Mouse (Mus musculus): Measurements from ENCODE around the gene Izumo1.

Gene Izumo1

DNA sequence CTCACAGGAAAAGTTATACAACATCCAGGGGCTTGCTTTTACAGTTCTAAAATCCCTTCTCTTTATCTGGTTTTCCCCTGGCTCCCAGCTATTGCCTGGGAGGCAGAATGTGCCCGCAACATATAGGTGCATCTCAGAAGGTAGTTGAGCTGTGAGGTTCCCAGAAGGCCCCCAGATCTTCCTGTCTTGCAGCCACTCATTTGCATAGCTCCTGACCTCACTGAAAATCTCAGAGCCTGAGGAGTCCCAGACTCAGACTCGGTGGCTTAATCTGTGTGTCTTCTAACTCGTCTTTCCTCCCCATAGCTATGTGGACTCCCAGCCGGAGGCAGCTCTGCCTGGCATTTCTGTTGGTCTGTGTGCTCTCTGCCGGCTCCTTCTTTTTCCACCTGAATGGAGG lies 3.3 kb upstream of the Izumo1 start:
- DNase-seq (ENCODE audit: low spot score in 2 of 2) = no peak

DNA sequence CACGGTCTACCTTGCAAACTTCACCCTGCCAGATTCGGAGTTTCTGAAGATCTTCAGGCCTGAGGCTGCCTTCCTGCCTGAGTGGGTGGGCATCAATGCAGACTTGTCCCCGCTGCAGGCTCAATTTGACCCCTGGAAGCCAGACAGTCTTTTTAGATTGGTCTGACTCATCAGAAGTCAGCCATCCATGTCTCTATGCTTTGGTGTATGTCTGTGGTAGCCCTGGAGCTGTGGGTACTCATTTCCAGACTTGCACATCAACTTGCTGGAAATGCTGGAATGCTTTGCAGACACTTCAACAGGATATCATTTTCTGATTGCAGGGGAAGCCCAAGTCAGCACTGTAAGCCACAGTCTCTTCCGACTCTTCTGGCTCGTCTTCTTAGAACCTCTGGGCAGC lies 2.0 kb upstream of the Izumo1 start:
- no peak for DNase-seq (ENCODE audit: low spot score in 2 of 2)

DNA sequence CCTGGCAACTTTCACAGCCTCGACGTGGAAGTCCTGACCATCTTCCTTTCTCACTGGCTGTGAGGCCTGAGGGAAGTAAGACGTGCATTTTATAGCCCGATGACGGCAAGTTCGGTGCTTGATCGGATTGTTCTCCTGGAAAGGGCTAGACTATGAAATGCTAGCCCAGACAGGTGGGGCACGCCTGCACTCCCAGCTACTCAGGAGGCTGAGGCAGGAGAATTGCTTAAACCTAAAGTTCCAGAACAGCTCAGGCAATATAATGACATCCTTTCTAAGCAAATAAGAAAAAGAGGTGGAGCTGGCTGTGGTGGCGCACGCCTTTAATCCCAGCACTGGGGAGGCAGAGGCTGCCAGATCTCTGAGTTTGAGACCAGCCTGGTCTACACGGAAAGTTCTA lies 1.9 kb downstream of the Izumo1 start:
- DNase-seq (ENCODE audit: low spot score in 2 of 2) = no peak

DNA sequence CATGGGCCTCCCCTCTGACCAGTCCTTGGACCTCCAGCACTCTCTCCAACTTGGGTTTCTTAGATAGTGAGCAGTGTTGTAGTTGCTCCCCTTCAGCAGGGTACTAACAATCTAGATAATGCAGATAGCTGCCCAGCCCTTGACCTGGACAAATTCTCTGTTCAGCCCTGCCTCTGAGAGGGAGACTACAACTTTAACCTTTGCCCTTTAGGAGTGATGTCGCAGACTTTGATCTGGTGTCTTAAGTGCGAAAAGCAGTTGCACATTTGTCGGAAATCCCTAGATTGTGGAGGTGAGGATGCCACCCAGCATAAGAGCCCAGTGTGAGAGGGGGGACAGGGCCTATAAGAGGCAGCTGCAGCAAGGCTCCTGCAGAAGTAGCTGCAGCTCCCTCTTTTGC lies 3.1 kb downstream of the Izumo1 start:
- DNase-seq (ENCODE audit: low spot score in 2 of 2) = no peak

DNA sequence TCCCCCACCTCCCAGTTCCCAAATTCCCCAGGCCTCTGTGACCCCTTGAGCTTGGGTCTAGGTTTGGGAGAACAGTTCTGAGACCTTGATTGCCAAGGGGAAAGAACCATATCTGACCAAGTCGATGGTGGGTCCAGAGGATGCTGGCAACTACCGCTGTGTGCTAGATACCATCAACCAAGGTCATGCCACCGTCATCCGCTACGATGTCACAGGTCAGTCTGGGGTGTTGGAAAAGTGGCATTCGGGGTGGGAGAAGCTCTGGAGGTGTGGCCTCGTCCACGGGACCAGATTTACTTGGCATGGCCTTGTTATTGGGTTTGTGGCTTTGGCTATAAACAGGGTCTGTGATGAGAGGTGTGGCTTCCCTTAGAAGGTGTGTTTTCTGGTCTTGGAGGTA lies 3.9 kb downstream of the Izumo1 start:
- DNase-seq (ENCODE audit: low spot score in 2 of 2) = no peak

DNA sequence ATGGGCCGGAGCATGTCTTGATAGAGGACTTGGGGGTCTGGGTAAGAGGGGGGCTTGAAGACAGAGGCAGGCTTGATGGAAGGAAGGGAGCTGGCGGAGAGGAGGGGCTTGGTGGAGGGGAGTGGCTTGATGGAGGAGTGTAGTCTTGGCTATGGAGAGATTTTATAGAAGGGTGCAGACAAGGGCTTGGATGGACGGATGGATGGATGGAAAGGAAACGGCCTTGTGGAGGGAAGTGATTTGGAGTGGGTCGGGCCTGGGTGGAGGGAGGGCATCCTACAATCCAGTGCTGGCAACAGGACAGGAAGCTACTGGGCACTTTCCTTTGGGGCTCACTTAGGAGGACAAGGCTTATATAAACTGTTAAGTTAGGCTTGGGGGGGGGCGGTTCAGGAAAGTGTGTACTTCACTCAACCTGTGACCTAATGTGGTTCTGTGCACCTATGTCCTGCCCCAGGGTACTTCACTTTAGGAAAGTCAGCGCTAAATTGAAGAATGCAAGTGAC lies 5.0 kb downstream of the Izumo1 start:
- no peak for DNase-seq (ENCODE audit: low spot score in 2 of 2)

DNA sequence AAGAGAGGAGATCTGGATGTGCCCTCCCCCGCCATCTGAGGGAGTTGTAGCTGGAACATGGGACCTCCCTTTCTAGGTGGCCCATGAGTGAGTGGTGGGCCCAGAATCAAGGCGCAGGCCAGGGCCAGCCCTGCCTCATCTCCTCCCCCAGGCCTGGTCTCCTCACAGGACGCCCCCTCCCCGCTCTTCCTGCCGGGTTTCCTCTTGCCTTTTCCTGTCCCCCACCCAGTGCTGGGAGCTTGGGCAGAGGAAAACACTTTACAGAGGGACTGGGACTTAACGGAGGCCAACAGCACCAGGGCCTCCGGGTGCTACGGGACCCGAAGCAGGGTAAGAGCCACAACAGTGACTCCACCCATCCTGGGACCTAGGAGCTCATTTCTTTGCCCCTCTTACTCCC lies 5.7 kb downstream of the Izumo1 start, which contains the start of gene Rasip1:
TSS of gene Rasip1 (plus strand) at position 228 of the 400 bp plus-strand sequence.
- no peak for DNase-seq (ENCODE audit: low spot score in 2 of 2)

DNA sequence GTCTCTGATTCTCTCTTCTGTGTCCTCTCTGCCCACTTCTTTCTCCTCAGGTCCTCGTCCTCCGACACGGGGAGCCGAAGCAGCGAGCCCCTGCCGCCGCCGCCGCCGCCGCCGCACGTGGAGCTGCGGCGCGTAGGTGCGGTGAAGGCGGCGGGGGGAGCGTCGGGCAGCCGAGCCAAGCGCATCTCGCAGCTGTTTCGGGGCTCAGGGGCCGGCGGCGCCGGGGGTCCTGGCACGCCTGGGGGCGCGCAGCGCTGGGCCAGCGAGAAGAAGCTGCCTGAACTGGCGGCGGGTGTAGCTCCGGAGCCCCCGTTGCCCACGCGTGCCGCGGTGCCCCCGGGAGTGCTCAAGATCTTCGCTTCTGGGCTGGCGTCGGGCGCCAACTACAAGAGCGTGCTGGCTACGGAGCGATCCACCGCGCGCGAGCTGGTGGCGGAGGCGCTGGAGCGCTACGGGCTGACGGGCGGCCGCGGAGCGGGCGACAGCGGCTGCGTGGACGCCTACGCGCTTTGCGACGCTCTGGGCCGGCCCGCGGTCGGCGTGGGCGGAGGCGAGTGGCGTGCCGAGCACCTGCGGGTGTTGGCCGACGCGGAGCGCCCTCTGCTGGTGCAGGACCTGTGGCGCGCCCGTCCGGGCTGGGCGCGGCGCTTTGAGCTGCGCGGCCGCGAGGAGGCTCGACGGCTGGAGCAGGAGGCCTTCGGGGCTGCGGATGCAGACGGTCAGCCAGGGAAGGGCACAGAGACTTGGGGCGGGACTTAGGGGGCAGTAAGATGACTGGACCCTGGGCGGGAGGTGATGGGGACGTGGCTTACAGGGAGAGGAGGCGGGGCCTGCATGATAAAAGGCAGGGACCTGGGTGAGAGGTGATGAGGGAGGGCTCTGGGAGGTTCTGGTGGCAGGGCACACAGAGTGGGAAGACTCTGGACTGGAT lies 7.0 kb downstream of the Izumo1 start:
- DNase-seq (ENCODE audit: low spot score in 2 of 2) = peak; percentile 86 to 88

DNA sequence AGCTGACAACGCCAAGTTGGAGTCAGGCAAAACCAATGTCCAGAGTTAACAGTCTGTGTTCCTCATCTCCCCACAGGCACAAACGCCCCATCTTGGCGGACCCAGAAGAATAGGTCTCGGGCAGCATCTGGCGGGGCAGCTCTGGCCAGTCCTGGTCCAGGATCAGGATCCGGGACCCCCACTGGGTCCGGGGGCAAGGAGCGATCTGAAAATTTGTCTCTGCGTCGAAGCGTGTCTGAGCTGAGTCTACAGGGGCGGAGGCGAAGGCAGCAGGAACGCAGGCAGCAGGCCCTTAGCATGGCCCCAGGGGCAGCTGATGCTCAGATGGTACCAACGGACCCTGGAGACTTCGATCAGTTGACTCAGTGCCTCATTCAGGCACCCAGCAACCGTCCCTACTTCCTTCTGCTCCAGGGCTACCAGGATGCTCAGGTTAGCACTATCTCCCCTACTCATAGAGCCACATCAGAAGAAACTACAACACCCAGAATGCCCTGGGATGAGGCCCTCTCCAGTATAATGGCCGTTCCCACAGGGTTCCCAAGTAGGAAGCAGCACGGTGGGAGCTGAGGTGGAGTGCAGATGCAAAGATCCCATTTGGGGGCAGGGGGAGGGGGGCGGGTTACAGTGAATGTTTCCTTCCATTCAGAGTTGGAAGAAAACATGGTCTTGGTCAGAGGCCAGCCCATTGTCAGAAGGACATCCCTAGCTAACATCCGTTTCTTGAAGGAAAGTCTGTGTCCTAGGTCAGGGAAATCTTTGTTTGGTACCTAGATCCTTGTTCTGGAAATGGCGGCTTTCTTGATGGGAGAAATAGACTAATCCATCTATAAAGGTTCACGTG lies 8.7 kb downstream of the Izumo1 start:
- no peak for DNase-seq (ENCODE audit: low spot score in 2 of 2)

DNA sequence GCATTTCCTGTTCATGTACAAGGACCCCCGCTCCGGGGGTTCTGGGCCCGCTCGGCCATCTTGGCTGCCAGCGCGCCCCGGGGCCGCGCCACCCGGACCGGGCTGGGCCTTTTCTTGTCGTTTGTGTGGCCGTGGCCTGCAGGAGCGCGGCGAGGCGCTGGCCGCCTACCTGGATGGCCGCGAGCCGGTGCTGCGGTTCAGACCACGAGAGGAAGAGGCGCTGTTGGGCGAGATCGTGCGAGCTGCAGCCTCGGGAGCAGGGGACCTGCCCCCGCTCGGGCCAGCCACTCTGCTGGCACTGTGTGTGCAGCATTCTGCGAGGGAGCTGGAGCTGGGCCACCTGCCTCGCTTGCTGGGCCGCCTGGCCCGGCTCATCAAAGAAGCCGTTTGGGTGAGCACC lies 10.9 kb downstream of the Izumo1 start:
- DNase-seq (ENCODE audit: low spot score in 2 of 2) = no peak

DNA sequence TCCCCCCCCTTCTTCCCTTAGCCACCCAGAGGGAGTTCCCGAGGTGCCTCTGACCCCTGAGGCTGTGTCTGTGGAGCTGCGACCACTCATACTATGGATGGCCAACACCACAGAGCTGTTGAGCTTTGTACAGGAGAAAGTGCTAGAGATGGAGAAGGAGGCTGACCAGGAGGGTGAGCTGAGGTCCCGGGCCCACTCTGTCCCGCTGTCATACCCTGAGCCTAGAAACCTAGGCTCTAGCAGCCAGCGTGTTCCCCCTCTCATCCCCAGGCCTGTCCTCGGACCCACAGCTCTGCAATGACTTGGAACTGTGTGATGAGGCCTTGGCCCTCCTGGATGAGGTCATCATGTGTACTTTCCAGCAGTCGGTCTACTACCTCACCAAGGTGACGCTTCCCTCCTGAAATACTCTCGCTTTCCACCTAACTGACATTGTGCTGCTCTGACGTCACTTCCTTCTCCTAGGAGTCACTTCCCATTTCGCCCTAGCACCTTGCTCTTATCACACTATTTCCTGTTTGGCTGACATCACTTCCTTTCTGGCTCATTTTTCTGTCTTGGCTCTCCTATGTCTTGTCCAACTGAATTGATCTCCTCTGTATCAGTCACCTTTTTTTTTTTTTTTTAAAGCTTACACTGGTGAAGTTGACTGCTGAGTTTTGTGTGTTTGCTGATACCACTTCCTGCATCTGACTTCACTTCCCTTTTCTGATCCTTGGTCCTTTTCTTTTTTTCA lies 13.5 kb downstream of the Izumo1 start:
- DNase-seq (ENCODE audit: low spot score in 2 of 2) = peak; percentile 20 to 39

DNA sequence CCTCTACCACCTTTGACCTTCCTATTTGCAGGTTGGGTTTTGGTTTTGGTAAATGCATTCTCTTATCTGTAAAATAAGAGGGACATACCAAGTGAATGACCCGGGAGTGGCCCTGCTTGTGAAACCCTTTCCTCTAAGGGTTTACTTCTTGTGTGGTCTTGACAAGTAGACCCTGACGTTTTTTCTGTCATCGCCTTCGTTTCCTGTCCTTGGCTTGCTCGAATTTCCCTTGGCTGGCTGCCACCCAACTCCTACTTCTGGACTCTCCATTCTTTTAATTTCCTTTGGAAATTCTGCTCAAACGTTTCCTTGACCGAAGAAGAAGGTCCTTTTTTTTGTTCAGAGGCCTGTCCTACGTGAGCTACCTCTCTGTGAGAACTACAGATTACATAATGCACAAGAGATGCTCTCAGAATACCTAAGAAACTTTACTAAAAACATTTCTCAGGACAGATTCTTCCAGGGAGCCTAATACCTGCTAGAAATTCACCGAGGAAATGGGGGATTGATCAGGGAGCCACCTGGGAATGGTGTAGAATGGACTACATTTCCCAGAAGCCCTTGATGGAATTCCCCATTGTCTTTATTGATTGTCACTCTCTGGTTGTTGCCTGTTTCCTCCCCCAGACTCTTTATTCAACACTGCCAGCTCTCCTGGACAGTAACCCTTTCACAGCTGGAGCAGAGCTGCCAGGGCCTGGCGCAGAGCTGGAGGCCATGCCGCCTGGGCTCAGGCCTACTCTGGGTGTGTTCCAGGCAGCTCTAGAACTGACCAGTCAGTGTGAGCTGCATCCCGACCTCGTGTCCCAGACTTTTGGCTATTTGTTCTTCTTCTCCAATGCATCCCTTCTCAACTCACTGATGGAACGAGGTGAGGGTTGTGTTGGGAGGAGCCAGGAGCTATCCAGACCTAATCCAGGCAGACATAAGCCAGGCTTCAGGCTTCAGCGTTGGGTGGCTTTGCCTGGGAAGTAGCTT lies 14.4 kb downstream of the Izumo1 start:
- DNase-seq (ENCODE audit: low spot score in 2 of 2) = no peak

DNA sequence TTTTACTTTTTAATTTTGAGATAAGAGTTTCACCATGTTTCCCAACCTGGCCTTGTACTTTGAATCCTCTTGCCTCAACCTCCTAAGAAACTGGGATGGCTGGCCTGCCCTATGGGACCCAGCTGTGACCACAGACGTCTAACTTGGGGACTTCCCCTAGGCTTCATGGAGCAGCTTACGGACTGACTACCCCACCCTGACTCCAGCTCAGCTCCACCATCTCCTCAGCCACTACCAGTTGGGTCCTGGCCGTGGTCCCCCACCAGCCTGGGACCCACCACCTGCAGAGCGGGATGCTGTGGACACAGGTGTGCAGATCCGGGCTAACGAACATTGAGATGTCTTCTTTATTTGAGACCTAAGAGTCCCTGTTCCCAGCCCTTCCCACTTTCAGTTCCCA lies 16.1 kb downstream of the Izumo1 start:
- DNase-seq (ENCODE audit: low spot score in 2 of 2) = no peak

DNA sequence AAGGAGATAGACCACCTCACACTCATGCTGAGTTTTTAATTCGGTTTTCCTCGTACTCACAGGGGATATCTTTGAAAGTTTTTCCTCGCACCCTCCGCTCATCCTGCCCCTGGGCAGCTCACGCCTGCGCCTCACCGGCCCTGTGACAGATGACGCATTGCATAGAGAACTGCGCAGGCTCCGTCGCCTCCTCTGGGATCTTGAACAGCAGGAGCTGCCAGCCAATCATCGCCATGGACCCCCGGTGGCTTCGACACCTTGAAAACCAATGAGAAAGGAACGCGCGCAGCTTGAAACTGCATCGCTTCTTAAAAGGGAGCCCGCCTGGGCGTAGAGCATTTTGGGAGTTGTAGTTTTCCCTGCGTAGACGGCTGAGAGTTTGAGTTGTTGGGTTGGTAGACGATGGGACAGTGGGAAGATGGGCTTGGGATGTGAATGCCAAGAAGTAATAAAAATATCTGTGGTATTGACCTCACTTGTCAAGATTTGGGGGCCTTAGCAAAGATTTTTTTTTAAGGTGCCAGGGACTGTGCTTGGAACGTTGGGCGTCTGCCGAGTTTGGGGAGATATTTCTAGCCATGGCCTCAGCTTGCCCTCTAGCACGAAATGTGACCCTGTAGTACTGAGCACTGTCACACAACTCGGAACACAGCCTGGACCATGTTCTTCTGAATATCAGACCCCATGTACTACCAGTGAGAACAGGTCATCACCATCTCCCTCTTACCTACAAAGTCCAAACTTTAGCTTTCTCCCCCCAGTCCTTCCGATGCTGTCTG lies 17.2 kb downstream of the Izumo1 start:
- DNase-seq (ENCODE audit: low spot score in 2 of 2) = peak; percentile 32 to 42

DNA sequence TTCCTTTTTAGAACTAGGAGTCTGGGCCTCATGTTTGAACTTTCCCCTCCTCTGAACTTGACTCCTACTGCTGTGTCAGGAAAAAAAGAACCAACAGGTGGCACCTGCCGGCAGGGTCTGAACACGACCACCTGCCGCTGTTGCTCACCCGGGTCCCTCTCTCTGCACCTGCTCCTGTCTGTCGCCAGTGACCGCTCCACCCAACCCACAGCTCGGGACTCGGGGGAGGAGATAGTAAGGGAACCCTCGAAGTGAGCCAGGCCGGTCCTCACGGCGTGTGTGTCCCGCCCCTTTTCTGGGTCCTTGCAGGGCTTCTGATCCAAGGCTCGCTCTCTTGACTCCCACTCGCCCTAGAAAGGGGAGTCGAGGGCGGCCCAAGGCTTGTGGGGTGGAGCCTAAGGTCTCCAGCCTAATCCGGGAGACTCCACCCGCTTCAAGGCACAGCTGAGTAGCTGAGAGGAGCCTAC lies 18.0 kb downstream of the Izumo1 start, which contains the start of gene Mamstr:
TSS of gene Mamstr (plus strand) at position 417 of the 467 bp plus-strand sequence.
- no peak for DNase-seq (ENCODE audit: low spot score in 2 of 2)

DNA sequence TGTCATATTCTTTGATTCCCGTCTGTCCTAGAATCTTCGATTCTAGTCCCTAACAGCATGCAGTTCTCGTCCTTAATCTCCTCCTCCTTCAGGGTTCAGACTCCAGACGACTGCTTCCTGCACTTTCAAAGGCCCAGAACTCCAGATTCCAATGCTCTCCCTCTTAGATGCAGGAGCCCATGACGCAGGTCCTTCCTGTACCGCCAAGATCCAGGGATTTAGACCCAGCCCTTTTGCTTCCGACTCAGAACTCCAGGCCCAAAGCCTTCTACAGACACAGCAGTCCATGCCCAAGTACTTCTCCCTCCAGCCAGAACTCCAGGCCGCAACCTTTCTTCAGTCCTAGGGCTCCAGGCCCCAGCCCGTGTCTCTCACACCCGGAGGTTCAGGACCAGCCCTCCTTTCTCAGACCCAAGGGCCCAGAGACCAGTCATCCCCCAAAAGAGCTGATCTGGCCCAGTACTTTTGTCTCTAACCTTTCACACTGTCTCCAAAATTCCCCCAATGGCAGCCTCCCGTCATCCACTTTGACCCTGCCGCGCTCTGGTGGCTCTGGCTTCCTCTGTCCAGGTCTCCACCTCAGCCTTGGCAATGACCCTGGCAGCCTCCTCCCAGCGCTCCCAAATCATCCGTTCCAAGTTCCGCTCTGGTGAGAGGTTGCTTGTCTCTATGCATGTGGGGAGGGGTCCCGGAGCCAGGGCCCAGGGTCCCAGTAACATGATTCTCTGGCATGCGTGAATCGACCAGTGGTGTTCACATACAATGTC lies 18.8 kb downstream of the Izumo1 start:
- no peak for DNase-seq (ENCODE audit: low spot score in 2 of 2)

DNA sequence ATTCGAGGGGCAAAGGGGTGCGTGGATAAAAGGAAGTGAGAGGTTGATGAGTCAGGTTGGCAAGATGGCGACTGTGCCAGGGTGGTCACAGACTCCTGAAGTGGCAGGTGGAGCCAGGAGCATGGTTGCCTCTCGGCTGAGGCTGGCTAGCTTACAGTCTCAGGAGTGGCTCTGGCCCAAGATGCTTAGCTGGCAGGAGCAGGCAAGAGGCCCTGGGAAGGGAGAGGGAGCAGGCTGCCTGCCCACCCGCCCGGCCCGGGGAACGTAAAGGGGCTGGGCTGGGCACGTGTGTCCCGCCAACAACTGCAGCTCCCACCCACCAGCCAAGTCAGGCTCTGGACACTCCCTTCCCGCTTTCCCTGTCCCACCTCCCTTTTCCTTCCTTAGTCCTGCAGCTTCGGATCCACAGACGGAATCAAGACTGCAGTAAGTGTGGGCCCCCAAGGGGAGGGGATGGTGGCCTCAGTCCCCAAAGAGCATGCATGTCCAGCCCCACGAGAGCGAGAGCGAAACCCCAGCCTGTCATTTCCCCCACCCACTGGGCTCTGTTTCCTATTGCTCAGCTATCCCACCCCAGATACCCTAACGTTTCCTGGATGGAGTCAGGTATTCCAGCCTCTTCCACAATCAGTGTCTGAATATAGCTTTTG lies 19.9 kb downstream of the Izumo1 start:
- DNase-seq (ENCODE audit: low spot score in 2 of 2) = no peak

DNA sequence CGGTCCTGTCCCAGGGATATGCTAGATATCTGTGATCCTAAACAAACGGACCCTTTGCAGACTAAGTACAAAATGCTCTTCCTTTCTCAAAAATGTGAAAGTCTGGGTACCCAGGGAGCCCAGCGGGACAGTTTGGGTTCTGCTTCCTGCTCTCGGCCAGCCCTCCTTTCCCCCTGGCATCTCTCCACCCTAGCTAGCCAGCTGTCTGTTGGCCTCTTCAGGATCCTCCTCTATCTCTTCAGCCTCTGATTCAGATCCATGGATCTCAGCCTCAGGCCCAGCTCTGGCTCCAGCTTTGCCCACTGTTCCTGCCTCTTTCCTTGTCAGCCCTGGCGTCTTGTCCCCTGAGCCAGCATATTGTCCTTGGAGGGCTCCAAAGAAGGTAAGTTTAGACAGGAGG lies 20.5 kb downstream of the Izumo1 start:
- no peak for DNase-seq (ENCODE audit: low spot score in 2 of 2)

Data from spleen, postnatal 36 days (tissue).